19 mouse cellular contexts compared by ENCODE assay signal in the genomic region with DNA sequence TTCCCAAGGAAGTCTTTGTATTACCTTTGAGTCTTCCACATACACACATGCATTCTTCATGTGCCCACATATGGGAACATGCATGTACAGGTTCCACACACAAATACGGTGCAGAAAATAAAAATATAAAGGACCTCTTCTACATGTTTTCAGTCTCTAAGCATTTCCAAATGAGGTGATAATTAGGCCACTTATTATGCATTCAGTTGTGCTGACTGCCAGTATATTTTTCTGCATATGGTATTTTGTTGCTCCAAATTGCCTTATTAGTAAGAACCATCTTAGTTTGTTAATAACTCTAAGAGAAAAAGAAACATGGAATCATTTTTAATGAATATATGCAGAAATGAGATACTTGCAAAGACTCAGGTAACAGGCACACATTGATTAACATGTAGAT.
"Had no signal": no experiment of that assay in that cellular context is flagged by ENCODE, and none has a peak within 500 bp of the region (broad histone marks: within the 10 kb centered on the region; RNA-seq: fewer than 3 reads in every experiment).

No protein-coding gene starts in this region.

- H3K4me2 ChIP-seq: lung, embryonic 14.5 days; midbrain, embryonic 12.5 days; neural tube, embryonic 13.5 days; neural tube, embryonic 15.5 days had no signal

- ATAC-seq: midbrain, embryonic 16.5 days had no signal

- DNase-seq: lung, adult 18-20 months; lung, embryonic 14.5 days; lung, postnatal 10 days; lung, postnatal 4 days; midbrain, embryonic 14.5 days; retina, postnatal 1 day; right cerebral cortex, adult 18-20 months; right cerebral cortex, postnatal 25 days; right cerebral cortex, postnatal 4 days; spleen, adult 18-20 months; thymus, adult 18-20 months; thymus, postnatal 14 days; thymus, postnatal 36 days had no signal

- H3K27ac ChIP-seq: midbrain, embryonic 10.5 days; midbrain, embryonic 12.5 days; neural tube, embryonic 13.5 days; neural tube, embryonic 15.5 days had no signal

- H3K9me3 ChIP-seq: midbrain, embryonic 10.5 days; midbrain, embryonic 12.5 days; neural tube, embryonic 13.5 days; neural tube, embryonic 15.5 days had no signal

- H3K9ac ChIP-seq: lung, embryonic 14.5 days; midbrain, embryonic 12.5 days; neural tube, embryonic 13.5 days; neural tube, embryonic 15.5 days had no signal

- H3K36me3 ChIP-seq: midbrain, embryonic 12.5 days; neural tube, embryonic 15.5 days had no signal

- H3K27me3 ChIP-seq: midbrain, embryonic 12.5 days; neural tube, embryonic 13.5 days; neural tube, embryonic 15.5 days had no signal

- H3K4me3 ChIP-seq: midbrain, embryonic 10.5 days; midbrain, embryonic 12.5 days; myocyte; neural tube, embryonic 13.5 days; neural tube, embryonic 15.5 days had no signal
